Mouse (Mus musculus): Measurements from ENCODE around the gene 5730596B20Rik.

DNA sequence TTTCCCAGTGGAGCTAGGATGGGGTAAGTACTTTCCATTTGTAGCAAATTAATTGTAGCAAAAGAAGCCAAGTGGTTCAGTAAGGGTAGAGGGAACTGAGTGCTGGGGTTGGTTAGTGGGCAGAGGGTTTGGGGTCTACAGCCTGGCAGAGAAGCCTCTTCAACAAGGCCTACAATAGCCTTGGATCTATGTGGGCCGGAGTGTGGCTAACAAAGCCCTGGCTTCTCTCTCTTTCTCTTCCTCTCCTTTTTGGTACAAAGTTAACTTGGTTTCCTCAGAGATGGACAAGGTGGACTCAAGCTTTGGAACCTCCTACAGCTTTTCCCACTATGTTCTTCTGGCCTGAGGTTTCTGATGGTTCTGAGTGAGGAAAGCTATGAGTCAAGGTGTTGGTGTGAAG, 24.0 kb downstream of the 5730596B20Rik start:
- TF ChIP-seq CTCF (conservative IDR thresholded peaks at IDR 0.05; ENCODE audit: low read length) (no peak), NANOG (IDR thresholded peaks at IDR 0.05; ENCODE audit: borderline replicate concordance, low read length) (no peak)
